Mouse (Mus musculus): ENCODE data around the gene 1700109H08Rik. TPM values are rescaled to one million over a fixed set of nuclear protein-coding genes. Genes with fewer than 3 reads are reported as not detected.
"Not testable (repeated sequence)": the region's sequence is repeated elsewhere in the genome, so short reads cannot be mapped to it uniquely, and the experiment has no call there.

Gene 1700109H08Rik
- total RNA-seq, 2 experiments from 2014 or later, result 2.5 to 7.3 TPM

GRCm38 (mm10) chr5:3597171-3597570, 25.8 kb downstream of the 1700109H08Rik start:
- no peak for DNase-seq (ENCODE audit: extremely low spot score in 1 of 2, low spot score in 1 of 2)

- no peak for DNase-seq (ENCODE audit: extremely low spot score in 1 of 2, low spot score in 1 of 2)
These were observed 27.4 kb downstream of the 1700109H08Rik start for GRCm38 (mm10) chr5:3598766-3599165.

DNA sequence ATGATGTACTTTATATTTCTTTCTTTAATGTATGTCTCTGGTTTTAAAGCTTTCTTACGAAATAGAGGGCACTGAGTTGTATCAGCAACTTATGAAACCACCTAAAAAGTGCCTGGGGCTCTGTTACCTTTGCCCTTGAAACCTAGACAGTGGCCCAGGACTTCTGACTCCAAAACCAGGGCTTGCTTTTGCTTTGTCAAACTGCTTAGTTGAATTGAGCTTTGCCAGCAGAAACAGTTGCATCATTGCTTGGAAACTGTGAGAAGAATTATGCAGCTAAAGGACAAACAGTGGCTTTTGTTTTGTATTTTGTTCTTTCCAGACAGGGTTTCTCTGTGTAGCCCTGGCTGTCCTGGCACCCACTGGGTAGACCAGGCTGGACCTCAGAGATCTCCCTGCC, 28.9 kb downstream of the 1700109H08Rik start:
- no peak for DNase-seq (ENCODE audit: extremely low spot score in 1 of 2, low spot score in 1 of 2)

- DNase-seq (ENCODE audit: extremely low spot score in 1 of 2, low spot score in 1 of 2), result no peak
These were observed 29.4 kb downstream of the 1700109H08Rik start for GRCm38 (mm10) chr5:3600790-3601189.

DNA sequence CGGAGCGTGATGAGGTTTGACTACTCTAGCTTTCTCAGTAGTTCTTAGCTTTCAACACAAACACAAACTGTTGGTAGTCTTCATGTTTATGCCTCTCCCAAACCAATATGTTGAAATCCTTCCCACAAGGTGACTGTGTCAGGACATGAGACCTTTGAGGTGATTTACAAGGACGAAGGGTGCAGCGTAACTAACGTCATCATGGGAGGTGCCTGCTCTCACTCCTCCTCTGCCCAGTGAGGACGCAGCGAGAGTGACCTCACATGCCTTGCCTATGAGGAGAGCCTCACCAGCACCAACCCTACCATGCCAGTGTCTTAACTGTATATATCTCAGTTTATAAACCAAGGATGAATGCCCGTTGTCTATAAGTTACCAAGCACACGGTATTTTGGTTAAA, 35.7 kb downstream of the 1700109H08Rik start:
- DNase-seq (ENCODE audit: extremely low spot score in 1 of 2, low spot score in 1 of 2), result no peak

DNA sequence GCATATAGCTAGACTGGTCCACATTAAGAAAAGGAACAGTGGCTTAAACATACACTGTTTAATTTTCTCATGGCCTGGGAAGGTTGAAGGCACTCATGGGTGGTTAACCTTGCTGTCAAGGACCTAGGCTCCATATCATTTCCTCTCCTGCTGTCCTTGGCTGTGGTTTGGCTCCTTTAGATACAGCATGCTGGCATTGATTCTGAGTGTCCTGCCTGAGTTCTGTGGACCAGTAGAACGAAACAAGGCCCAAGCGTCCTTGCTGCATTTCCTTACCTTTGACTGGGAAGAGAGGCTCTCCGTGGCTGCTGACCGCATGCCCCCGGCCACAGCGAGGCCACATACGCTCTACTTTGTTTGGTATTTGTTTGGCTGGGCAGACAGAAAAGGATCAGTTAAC, 37.9 kb downstream of the 1700109H08Rik start:
- no peak for DNase-seq (ENCODE audit: extremely low spot score in 1 of 2, low spot score in 1 of 2)

DNA sequence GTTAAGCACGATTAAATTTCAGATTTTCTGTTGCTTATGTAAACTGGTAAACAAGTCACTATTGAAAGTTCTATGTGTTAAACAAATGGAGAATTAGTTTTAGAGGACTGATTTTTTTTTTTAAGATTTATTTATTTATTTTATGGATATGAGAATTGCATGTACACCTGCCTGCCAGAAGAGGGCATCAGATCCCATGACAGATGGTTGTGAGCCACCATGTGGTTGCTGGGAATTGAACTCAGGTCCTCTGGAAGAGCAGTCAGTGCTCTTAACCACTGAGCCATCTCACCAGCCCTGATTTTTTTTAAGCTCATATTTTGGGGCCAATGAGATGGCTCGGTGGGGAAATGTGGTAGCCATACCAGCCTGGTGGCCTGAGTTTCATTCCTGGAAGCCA, 40.5 kb downstream of the 1700109H08Rik start:
- not testable (repeated sequence) for DNase-seq (ENCODE audit: extremely low spot score in 1 of 2, low spot score in 1 of 2)

DNA sequence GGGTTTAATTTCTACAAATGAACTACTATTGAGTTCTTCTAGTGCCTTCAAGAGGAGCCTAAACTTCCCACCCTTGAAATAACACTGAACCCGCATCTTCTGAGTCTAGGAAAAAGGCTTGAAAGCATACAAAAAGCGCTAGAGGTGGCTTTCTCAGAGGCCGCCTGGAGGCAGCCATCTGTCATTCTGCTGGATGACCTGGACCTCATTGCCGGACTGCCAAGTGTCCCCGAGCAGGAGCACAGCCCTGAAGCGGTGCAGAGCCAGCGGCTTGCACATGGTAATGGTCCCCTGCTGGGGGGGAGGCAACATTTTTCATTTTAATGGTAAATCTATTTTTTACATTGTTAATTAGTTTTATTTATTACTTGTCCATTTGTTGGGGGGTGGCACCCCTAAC, 49.1 kb downstream of the 1700109H08Rik start:
- DNase-seq (ENCODE audit: extremely low spot score in 1 of 2, low spot score in 1 of 2), result no peak

- DNase-seq (ENCODE audit: extremely low spot score in 1 of 2, low spot score in 1 of 2), result no peak
These were observed 58.7 kb downstream of the 1700109H08Rik start for GRCm38 (mm10) chr5:3630055-3630454.

GRCm38 (mm10) chr5:3631512-3632271, 60.3 kb downstream of the 1700109H08Rik start:
- no peak for DNase-seq (ENCODE audit: extremely low spot score in 1 of 2, low spot score in 1 of 2)

DNA sequence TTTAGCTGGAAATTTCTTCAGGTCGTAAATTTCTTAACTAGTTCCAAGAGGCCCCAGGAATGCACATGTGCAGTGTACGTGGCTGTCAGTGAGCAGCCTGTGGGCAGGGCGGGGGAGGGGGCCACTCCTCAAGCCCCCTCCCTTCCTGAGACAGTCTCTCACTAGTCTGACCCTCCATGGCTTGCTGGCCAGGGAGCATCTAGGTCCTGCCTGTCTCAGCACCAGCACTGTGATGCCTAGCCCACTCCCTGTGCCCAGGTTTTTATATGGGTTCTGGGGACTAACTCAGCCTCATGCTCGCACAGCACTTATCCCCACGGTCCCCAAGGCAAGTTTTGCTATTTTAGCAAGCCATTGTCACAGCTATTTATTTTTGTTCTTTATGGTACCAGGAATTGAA, 60.9 kb downstream of the 1700109H08Rik start:
- no peak for DNase-seq (ENCODE audit: extremely low spot score in 1 of 2, low spot score in 1 of 2)

GRCm38 (mm10) chr5:3633315-3633714, 61.9 kb downstream of the 1700109H08Rik start:
- no peak for DNase-seq (ENCODE audit: extremely low spot score in 1 of 2, low spot score in 1 of 2)

DNA sequence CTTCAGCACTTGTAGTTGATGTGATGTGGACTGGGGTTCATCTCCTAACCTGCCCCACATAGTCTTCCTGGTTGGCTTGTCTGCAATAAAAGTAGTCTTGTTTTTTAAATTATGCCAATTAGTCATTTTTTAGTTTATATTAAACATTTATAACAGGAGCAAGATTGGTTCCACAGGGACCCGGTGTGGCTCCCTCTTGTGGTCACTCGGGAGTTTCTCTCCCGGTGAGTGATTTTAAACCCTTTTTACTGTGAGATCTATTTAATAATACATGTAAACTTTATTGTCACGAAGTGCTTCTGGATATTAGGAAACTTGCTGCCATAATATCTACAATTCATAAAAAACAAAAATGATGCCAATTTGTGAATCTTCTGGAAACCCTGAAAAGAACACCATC, 62.6 kb downstream of the 1700109H08Rik start:
- DNase-seq (ENCODE audit: extremely low spot score in 1 of 2, low spot score in 1 of 2), result no peak

Other genes with a start within 250 kb of the 1700109H08Rik start
- gene Cdk6, start 230.1 kb upstream of the 1700109H08Rik start, total RNA-seq (2021), result 1 to 10 TPM; 2.8 to 5.1 TPM
- gene Fam133b, start 27.7 kb upstream of the 1700109H08Rik start, total RNA-seq (2021), result 10 to 100 TPM; 37.5 to 46.2 TPM
- gene Pex1, start 24.5 kb downstream of the 1700109H08Rik start, total RNA-seq (2021), result 10 to 100 TPM; 22.9 to 24.7 TPM
- gene Rbm48, start 25.0 kb downstream of the 1700109H08Rik start, total RNA-seq (2021), result 1 to 10 TPM; 9.6 to 9.9 TPM
- gene Tmbim7, start 79.6 kb downstream of the 1700109H08Rik start, total RNA-seq (2021), result not detected
- 100 to 1,000 TPM; 103 to 112 TPM for gene Gatad1, start 85.6 kb downstream of the 1700109H08Rik start, total RNA-seq (2021)
- 10 to 100 TPM; 82.0 to 92.3 TPM for gene Ankib1, start 231.4 kb downstream of the 1700109H08Rik start, total RNA-seq (2021)
- 10 to 100 TPM; 44.0 to 54.2 TPM for gene Krit1, start 231.6 kb downstream of the 1700109H08Rik start, total RNA-seq (2021)